Mouse (Mus musculus) thymus, postnatal 36 days (tissue): ENCODE data around the gene Pear1.

Source experiments
- DNase-seq, 2 experiments: peaks; one replicate each; pipeline ENCODE4 v3.0.0; 2022; ENCODE audit warnings: mixed read lengths in 2 of 2

The Pear1 gene

GRCm38 (mm10) chr3:87724556-87724955, 99.5 kb downstream of the Pear1 start:
- DNase-seq, result no peak

DNA sequence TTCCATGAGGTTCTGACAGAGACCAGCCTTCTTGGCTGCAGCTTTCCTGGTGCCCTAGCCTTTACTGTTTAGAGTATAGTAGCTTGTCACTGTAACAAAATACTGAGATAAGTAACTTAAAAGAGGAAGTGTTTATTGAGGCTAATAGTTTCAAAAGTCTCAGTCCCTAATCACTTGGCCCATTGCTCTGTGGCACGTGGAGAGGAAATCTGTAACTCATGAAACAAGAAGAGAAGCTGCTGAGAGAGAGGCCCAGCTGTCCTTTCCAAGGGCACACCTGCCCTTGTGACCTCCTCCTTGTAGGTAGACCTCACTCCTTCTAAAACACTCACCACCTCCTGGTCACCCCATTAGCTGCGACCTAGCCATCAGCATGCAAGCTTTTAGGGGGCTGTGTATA, 105.6 kb downstream of the Pear1 start:
- no peak for DNase-seq
